Mouse (Mus musculus) liver, embryonic 18 days (tissue): ENCODE data around the gene Mbd3. TPM values are rescaled to one million over a fixed set of nuclear protein-coding genes. Genes with fewer than 3 reads are reported as not detected.

ENCODE experiments used
- polyA plus RNA-seq: library from polyadenylated mRNA; depleted of rRNA; stranded (reverse); fragments of >200 nt; gene quantifications from 2 replicates; pipeline ENCODE4 v1.2.3, GENCODE M21; 2012; rRNA removed

Gene Mbd3
- polyA plus RNA-seq, result 54.7 and 60.4 TPM in 2 replicates

GRCm38 (mm10) chr10:80399191-80399972 lies at the start of gene Mbd3:
Mbd3 (minus strand) TSS chr10:80399550.

DNA sequence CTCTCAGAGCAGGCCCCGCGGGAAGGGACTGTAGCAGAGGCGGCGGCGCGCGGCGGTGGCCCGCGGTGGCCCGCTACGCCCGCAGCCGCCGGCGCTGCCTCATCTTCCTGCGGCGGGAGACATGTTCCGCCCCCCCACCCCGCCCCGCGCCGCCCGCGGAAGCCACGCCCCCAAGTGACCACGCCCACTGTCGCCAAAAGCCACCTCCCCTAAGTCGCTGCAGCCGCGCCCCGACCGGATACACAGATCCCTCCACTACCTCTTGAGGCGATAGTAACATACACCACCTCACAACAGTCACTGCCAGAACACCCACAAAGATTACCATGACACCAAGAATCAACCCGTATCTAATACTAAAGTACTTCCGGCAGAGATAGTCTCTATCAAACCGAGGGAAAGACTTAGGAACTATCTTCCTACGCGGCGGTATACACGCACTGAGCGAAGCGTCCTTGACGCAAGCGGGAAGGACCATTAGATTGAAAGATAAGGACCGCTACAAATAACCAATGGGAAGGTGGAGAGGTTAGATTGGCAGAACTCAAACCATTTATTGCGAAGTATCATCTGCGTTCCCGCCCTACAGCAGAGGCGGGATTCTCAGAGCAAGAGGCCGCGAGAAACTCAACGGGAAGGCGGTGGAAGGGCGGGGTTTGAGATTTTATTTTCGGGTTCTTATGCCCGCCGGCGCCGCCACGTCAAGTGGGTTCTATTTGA lies 34.3 kb upstream of the Mbd3 start, which contains the start of gene Tcf3:
Tcf3 (minus strand) TSS at position 135 of the 720 bp plus-strand sequence.

DNA sequence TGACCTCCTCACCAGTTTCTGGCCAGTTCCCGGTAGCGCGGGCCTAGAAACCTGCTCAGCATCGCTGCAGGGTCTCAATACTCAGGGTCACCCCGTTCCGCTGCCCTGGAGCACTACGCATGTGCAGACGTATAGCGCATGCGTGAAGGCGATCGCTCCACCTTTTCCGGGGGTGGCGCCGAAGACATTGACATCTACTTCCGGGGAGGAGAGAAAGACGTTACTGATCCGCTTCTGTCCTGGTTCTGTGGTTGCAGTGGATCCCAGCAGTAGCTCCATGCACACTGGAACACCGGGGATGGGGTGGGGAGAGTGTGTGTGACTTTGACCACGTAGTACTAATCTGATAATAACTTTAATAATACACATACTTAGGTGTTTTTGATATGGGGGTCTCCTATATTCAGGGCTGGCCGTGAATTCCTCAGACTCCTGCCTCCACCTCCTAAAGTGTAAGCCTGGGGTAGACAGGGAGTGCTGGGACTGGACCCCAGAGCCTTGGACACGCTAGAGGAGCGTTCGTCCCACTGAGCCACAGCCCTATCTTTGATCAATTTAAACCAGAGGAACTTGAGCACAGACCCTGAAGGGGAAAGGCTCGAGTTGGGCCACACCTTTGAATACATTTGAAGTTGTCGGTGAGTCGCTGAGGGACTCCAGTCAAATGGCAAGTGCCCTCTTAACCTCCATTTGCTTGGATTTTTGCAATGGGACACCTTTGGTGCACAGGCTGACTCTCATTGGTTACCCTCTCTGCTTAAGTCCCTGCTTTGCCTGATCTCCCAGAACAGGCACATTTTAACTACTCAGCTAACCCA lies 7.5 kb upstream of the Mbd3 start, which contains the start of gene Uqcr11:
Uqcr11 (minus strand) TSS at position 147 of the 818 bp plus-strand sequence.

GRCm38 (mm10) chr10:80387522-80387959 lies 11.8 kb downstream of the Mbd3 start, which contains the start of gene Mex3d:
Mex3d (minus strand) TSS chr10:80387659.

DNA sequence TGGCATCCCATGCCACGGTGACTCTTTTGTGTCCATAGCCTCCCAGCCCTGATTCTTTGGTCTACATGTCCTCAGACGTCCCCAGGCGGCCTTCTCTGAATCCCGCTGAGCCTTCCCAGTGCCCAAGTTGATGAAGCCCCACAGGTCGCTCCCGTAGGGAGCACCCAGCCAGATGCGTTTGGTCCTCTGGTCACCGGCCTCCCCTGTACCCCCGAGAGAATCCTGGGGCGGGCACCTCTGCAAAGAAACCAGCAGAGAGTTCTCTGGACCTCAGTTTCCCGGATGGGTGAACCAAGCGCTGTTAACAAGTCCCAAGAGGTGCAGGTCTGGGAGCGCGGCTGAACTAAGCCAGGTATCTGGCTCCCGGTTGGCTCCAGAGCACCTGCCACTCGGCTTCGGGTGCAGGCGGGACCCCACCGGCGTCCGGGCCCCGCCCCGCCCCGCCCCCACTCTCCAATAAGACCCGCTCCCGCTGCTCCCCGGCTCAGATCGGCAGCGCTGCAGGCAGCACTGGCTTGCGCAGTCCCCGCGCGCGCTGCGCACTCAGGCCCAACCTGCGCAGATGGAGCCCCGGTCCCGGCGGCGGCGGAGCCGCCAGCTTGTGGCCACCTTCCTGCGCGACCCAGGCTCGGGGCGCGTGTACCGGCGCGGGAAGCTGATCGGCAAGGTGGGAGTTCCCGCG lies 43.2 kb downstream of the Mbd3 start, which contains the start of gene Plk5:
Plk5 (plus strand) TSS at position 459 of the 682 bp plus-strand sequence.

GRCm38 (mm10) chr10:80348244-80348781 lies 51.0 kb downstream of the Mbd3 start, which contains the start of gene Adamtsl5:
Adamtsl5 (minus strand) TSS chr10:80348412.

Other genes with a start within 250 kb of the Mbd3 start
- gene Cirbp, start 233.6 kb downstream of the Mbd3 start, polyA plus RNA-seq, result 24.2 and 30.3 TPM in 2 replicates
- gene 1600002K03Rik, start 226.6 kb downstream of the Mbd3 start, polyA plus RNA-seq, result 5.5 and 6.2 TPM in 2 replicates
- gene Efna2, start 220.1 kb downstream of the Mbd3 start, polyA plus RNA-seq, result 0.31 and 0.38 TPM in 2 replicates
- gene Mum1, start 173.1 kb downstream of the Mbd3 start, polyA plus RNA-seq, result 12.0 and 12.6 TPM in 2 replicates
- gene Ndufs7, start 150.4 kb downstream of the Mbd3 start, polyA plus RNA-seq, result 210 and 248 TPM in 2 replicates
- gene Gamt, start 138.5 kb downstream of the Mbd3 start, polyA plus RNA-seq, result 121 and 130 TPM in 2 replicates
- 53.8 and 62.0 TPM in 2 replicates for gene Dazap1, start 138.1 kb downstream of the Mbd3 start, polyA plus RNA-seq
- 1,560 and 1,972 TPM in 2 replicates for gene Rps15, start 107.1 kb downstream of the Mbd3 start, polyA plus RNA-seq
- 0.03 and 0.05 TPM in 2 replicates for gene Apc2, start 103.6 kb downstream of the Mbd3 start, polyA plus RNA-seq
- gene 2310011J03Rik, start 79.0 kb downstream of the Mbd3 start, polyA plus RNA-seq, result 18.0 and 18.1 TPM in 2 replicates
- 9.3 and 9.5 TPM in 2 replicates for gene Pcsk4, start 70.1 kb downstream of the Mbd3 start, polyA plus RNA-seq
- 35.1 and 42.1 TPM in 2 replicates for gene Reep6, start 69.6 kb downstream of the Mbd3 start, polyA plus RNA-seq
- gene Adamtsl5, start 51.1 kb downstream of the Mbd3 start, polyA plus RNA-seq, result 2.4 and 3.2 TPM in 2 replicates
- 0.42 and 0.46 TPM in 2 replicates for gene Plk5, start 43.1 kb downstream of the Mbd3 start, polyA plus RNA-seq
- 2.4 and 2.5 TPM in 2 replicates for gene Mex3d, start 11.9 kb downstream of the Mbd3 start, polyA plus RNA-seq
- gene Uqcr11, start 7.3 kb upstream of the Mbd3 start, polyA plus RNA-seq, result 756 and 889 TPM in 2 replicates
- gene Tcf3, start 34.1 kb upstream of the Mbd3 start, polyA plus RNA-seq, result 30.8 and 34.7 TPM in 2 replicates
- gene Onecut3, start 95.3 kb upstream of the Mbd3 start, polyA plus RNA-seq, result 0.01 TPM in 2 replicates
- 0.01 TPM in 2 replicates for gene Atp8b3, start 139.6 kb upstream of the Mbd3 start, polyA plus RNA-seq
- 14.0 and 19.7 TPM in 2 replicates for gene Rexo1, start 162.0 kb upstream of the Mbd3 start, polyA plus RNA-seq
- gene Klf16, start 177.8 kb upstream of the Mbd3 start, polyA plus RNA-seq, result 5.5 and 6.4 TPM in 2 replicates
- gene Abhd17a, start 190.8 kb upstream of the Mbd3 start, polyA plus RNA-seq, result 39.9 and 40.7 TPM in 2 replicates
- gene Scamp4, start 203.3 kb upstream of the Mbd3 start, polyA plus RNA-seq, result 17.8 and 19.9 TPM in 2 replicates
- 3.1 and 3.6 TPM in 2 replicates for gene Adat3, start 203.3 kb upstream of the Mbd3 start, polyA plus RNA-seq
- 0.74 and 0.80 TPM in 2 replicates for gene Gm49322, start 206.5 kb upstream of the Mbd3 start, polyA plus RNA-seq
- 61.9 and 64.2 TPM in 2 replicates for gene Csnk1g2, start 223.3 kb upstream of the Mbd3 start, polyA plus RNA-seq